In genomic region chr12:15584721-15585120, GRCm38 (mm10) we compare ENCODE assay signal across 9 mouse cellular contexts.
"Had no signal": no experiment of that assay in that cellular context is flagged by ENCODE, and none has a peak within 500 bp of the region (broad histone marks: within the 10 kb centered on the region; RNA-seq: fewer than 3 reads in every experiment).

No protein-coding gene starts in this region.

- DNase-seq: liver, postnatal 0 days; lung, adult 2 months; lung, postnatal 14 days; lung, postnatal 36 days; midbrain, embryonic 14.5 days; right cerebral cortex, postnatal 14 days; thymus, adult 2 months; thymus, postnatal 25 days; thymus, postnatal 4 days had no signal
